Mouse (Mus musculus): Measurements from ENCODE around the gene Filip1l.

Gene Filip1l

DNA sequence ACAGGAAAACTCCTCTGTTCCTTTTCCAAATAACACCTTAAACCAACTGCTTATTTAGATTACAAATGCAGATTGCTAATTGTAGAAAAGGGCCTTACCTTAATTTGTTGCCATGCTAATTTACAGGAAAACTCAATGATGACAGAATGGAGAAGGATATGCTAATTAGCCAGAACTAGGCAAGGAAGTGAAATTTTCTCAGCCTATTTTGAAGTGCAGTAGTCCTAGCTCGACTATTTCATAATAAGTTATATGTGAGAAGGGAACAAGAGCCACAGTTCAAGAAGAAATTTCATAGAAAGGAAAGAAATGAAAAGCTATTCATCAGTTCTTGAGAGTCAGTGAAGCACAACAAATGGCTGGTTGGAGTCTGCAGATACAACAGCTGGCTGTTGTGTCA lies 193.5 kb downstream of the Filip1l start:
- no peak for DNase-seq

DNA sequence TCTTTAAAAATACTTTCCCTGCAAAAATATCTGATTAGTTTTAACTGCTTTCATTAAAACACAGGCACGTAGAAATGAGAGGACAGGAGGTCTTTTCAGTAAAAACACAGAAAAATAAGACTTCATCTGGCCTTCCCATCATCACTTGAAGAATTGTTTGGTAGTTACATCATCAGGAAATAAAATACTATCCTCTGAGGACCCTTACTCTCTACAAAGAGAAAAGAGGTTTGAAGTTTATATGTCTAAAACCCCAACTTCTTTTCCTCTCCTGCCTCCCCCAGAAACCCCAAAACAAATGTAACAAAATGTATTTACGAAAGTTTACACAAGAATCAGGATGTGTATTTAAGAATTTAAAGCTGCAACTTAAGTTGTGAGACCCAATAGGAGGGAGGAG lies 195.7 kb downstream of the Filip1l start:
- DNase-seq: no peak

DNA sequence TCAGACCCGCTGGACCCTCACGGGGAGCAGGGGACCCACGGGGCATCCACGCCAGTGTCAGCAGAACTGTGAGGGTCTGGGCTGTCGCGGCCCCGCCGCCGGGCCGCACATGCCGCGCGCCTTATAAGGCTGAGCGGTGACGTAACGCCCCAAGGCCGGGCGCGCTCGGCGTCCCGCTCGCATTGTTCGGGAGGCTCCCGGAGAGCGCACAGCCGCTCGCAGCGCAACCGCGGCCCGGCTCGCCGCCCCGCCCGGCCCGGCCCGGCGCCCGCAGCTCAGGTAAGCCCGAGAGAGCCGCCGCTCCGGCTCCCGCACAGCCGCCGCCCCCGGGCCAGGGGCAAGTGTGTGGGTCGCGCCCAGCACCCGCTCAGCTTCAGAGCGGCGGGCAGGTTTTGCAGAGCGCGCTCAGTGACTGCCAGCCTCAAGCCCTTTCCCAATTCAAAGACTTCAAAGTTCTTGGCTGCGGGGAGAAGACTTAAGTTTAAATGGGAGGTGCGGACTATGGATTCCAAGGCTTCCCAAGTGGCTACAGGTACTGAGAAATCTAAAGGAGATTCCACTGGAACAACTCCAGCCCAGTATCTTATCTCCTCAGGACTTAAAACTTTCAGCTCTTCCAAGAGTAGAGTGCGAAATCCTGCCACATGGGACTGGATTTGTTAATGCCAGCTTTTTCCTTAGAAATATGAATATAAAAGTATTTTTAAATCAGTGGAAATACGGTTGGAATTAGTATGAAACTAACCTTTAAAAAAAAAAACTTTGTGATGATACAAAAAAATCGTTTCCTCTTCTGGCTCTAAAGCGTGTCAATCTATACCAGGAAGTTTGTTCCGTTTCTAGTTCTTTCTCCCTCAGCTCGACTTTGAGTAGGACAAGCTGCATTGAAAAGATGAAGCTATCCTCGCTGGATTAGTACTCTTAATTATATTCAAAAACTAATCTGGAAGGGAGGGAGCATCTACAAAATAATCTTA lies 196.5 kb downstream of the Filip1l start:
- DNase-seq: no peak

- DNase-seq: no peak
Measured at GRCm38 (mm10) chr16:57550088-57550487, 197.2 kb downstream of the Filip1l start.

- DNase-seq: no peak
Measured at GRCm38 (mm10) chr16:57550817-57551216, 197.9 kb downstream of the Filip1l start.

- no peak for DNase-seq
Measured at GRCm38 (mm10) chr16:57551617-57552016, 198.7 kb downstream of the Filip1l start.

- no peak for DNase-seq
Measured at GRCm38 (mm10) chr16:57552709-57553108, 199.8 kb downstream of the Filip1l start.

GRCm38 (mm10) chr16:57553235-57553634 lies 200.3 kb downstream of the Filip1l start:
- no peak for DNase-seq

GRCm38 (mm10) chr16:57554886-57555400 lies 202.1 kb downstream of the Filip1l start:
- no peak for DNase-seq

- DNase-seq: no peak
Measured at GRCm38 (mm10) chr16:57555667-57556066, 202.8 kb downstream of the Filip1l start.

- DNase-seq: no peak
Measured at GRCm38 (mm10) chr16:57556244-57556643, 203.4 kb downstream of the Filip1l start.

DNA sequence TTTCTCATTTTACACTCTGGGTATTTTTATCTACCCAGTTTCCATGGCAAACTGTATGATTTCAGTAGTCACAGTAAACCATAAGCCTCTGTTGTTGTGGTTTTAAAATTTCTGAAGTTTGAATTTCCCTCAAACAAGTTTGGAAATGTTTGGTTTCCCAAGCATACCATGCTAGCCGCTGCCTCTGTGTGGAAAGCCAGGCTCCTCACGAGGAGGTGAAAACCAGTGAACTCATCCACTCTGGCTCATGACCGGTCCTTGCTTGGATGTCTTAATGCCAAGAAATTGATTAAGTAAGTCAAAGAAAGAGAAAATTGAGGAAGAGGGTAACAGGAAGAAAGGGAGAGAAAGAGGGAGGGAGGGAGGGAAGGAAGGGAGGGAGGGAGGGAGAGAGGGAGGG lies 205.4 kb downstream of the Filip1l start:
- no peak for DNase-seq

DNA sequence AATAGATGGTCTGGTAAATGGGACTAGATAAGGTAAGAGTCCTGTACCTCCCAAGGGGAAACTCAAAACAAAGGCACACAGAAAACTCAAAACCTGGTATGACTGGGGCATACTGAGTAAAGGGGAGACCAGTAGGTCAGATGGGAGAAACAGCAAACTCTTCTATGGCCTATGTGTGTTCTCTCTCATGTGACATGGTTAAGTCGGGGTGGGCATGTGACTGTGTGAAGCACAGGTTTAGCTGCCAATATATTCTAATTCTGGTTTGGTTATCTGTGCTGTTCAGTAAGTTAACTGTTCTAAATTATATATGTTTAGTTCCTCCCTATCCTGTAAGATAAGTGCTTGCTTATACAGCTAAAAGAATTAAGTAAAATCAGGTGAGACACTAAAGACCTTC lies 207.3 kb downstream of the Filip1l start:
- DNase-seq: no peak

DNA sequence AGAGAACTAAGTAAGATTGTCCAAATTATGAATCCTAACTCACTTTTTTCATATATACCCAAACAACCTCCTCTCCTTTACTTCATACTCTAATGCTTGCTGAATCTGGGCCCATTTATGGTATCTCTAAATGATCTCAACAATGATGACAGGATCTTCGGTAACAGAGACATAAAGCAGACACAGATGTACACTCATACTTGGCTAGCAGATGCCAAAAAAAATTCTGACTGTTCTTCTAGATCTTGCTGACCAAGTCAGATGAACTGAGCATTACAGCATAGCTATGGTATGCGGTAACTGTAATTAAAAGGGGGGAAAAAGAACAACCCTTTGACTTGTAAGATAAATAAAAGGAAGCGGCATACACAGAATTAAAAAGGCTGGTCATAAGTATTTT lies 210.6 kb downstream of the Filip1l start:
- no peak for DNase-seq

DNA sequence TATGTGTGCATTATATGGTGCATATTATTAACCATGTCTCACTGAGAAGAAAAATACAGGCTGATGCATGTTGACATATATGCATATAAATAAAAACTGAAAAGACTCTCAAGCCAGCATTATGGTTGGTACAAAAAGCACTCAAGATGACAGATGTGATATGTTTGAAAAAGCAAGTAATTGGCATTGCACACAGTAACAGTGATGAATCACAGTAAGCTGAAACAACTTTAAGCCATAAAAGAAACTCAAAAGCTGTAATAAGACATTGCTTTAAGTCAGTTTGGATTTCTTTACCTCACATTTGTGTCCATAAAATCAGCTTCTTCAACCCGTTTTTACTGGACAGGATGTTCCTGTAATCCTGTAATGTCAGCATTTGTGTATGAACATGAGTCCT lies 211.9 kb downstream of the Filip1l start:
- no peak for DNase-seq

GRCm38 (mm10) chr16:57566215-57566614 lies 213.3 kb downstream of the Filip1l start:
- no peak for DNase-seq

DNA sequence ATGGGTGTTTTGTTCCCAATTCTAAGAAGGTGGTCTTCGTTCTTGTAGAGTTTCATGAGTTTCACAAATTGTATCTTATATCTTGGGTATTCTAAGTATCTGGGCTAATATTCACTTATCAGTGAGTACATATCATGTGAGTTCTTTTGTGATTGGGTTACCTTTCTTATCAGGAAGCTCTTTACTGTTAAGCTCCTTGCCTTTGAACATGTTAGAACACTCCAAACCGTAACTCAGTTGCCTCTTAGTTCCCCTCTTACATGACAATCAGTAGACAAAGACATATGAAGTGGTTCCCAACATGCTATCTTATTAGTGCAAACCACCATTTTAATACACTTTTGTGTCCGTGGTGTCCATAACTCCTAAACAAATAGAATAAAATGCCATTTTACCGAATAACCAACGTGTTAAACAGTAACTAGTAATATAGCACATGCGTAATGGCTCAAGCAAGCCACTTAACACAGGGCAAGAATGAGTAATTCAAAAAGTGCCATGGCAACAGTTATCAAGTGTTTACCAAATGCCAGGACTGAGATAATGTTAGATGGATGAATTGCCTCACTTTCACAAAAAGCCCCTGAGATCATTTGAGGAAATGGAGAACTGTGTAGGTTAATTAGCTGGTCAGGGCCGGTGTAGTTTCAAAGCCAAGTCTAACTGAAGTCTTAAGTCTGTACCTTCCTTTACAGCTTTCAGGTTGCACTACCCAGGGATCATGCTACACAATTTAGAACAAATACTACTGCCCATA lies 215.9 kb downstream of the Filip1l start:
- DNase-seq: no peak

- no peak for DNase-seq
Measured at GRCm38 (mm10) chr16:57570789-57571311, 218.0 kb downstream of the Filip1l start.

DNA sequence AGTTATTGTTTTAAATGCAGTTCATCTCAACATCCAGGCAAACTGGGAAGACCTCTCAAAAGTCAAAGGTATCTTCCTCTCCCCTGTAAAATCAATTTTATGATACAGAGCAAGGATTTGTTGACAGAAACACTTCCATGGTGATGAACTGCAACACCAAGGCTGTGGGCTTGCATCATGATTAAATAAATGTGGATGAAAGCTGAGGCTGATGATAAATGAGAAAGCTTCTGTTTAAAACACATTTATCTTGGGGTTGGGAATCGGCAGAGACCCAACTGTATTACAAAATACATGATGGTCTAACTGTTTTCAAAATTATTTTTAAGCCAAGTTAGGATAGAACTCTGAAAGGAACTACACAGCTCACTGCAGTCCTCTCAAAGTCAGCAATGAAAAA lies 220.9 kb downstream of the Filip1l start:
- no peak for DNase-seq

DNA sequence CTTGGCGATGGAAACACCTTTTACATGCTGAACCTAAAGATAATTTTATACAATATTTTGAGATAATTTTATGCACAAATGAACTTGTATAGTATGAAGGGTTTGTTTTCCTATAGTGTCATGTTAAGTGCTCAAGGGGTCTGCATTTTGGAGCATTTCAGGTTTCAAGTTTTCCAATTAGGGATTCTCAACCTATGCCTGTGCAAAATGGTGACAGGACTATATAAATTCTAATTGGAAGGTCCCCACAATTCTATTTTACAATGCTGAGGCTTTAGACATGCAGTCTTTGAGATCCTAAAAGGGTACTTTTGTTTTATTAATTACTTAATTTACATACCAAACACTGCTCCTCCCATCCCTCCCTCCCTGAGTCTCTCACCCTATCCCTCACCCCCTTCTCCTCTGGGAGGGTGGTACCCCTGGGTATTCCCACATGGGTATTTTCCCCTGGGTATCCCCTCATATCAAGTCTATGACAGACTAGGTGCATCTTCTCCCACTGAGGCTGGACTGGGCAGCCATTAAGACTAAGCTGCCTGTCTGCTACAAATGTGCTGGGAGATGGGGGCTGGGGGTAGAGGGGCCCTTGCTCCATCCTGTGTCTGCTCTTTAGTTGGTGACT lies 223.0 kb downstream of the Filip1l start:
- no peak for DNase-seq

GRCm38 (mm10) chr16:57577519-57577918 lies 224.6 kb downstream of the Filip1l start:
- DNase-seq: no peak

GRCm38 (mm10) chr16:57580041-57580440 lies 227.1 kb downstream of the Filip1l start:
- no peak for DNase-seq

- no peak for DNase-seq
Measured at GRCm38 (mm10) chr16:57582008-57582407, 229.1 kb downstream of the Filip1l start.
